In genomic region chr11:95367011-95367735, GRCm38 (mm10) we compare ENCODE assay signal across 11 mouse cellular contexts. TPM values are rescaled to one million over a fixed set of nuclear protein-coding genes. Genes with fewer than 3 reads are reported as not detected.
DNase-seq lines count a peak whose midpoint lies in the region; ATAC-seq and TF ChIP-seq lines count a peak whose summit lies in the region.
"Had no signal": no experiment of that assay in that cellular context is flagged by ENCODE, and none has a peak within 500 bp of the region (broad histone marks: within the 10 kb centered on the region; RNA-seq: fewer than 3 reads in every experiment).

No protein-coding gene starts in this region.

- WGBS in lung, embryonic 15.5 days: 74% methylated on average over 8 of the region's 8 CpGs

- H3K4me2 ChIP-seq in lung, embryonic 15.5 days: no peak overlapping the region
- H3K4me2 ChIP-seq: heart, embryonic 13.5 days had no signal

- H3K4me1 ChIP-seq in lung, embryonic 15.5 days: peaks cover 52% of the 10 kb centered on the region

- no peak for ATAC-seq in lung, embryonic 15.5 days (ENCODE audit: borderline replicate concordance, extremely low read depth, low FRiP score, low TSS enrichment)
- peak; percentile 15; the same call in 1 of the 2 replicates for ATAC-seq in monocyte, adult 5-6 weeks (replicated peaks; ENCODE audit: insufficient number of reproducible peaks, low FRiP score, low TSS enrichment, poor library complexity, severe bottlenecking)

- H3K27me3 ChIP-seq in lung, embryonic 15.5 days: no peaks in the 10 kb centered on the region
- H3K27me3 ChIP-seq: heart, embryonic 13.5 days had no signal

- intact Hi-C loops in gastrocnemius, adult 2 months (cut with DNase I): no loop called here

- no peak for DNase-seq in gastrocnemius, adult 2 months
- DNase-seq in gastrocnemius, adult 8-10 months (ENCODE audit: low spot score in 2 of 2): no peak
- no peak for DNase-seq in lung, postnatal 14 days
- DNase-seq in thymus, postnatal 14 days: peak; percentile 77
- no peak for DNase-seq in layer of hippocampus, postnatal 14 days (ENCODE audit: low spot score in 2 of 2)
- DNase-seq in testis, postnatal 10 days (ENCODE audit: low spot score): no peak
- DNase-seq: adrenal gland, postnatal 10 days; cerebellum, adult 11 months had no signal

- 0 out of 2 replicates have a peak, but pooled peaks cover 6% of the 10 kb centered on the region for H3K36me3 ChIP-seq in lung, embryonic 15.5 days

- H3K9ac ChIP-seq in lung, embryonic 15.5 days: no peak overlapping the region

- H3K4me3 ChIP-seq in gastrocnemius, adult 2 months: no peak overlapping the region
- no peak overlapping the region for H3K4me3 ChIP-seq in lung, embryonic 15.5 days
- H3K4me3 ChIP-seq: heart, embryonic 13.5 days had no signal

- H3K27ac ChIP-seq in gastrocnemius, adult 2 months: peak overlapping the region; percentile 84
- 0 out of 2 replicates have a peak overlapping the region, but pooled peaks have one; percentile 1 for H3K27ac ChIP-seq in lung, embryonic 15.5 days

- no peak for TF ChIP-seq CTCF in gastrocnemius, adult 2 months (IDR thresholded peaks at IDR 0.05)

- no peaks in the 10 kb centered on the region for H3K9me3 ChIP-seq in lung, embryonic 15.5 days
- H3K9me3 ChIP-seq: heart, embryonic 13.5 days had no signal

RNA-seq across cellular contexts. Expression of gene Slc35b1, which starts 17.3 kb away (rescaled TPM):
- 10 to 100 TPM; 42.4 to 49.5 TPM for total RNA-seq in gastrocnemius, adult 2 months (2021)
- total RNA-seq in gastrocnemius, adult 8-10 months (2022): 10 to 100 TPM; 49.1 to 55.1 (median 51.9) TPM
- polyA plus RNA-seq in lung, embryonic 15.5 days (2015; fragmentation: Nextera tagmentation; extraction: Ambion mirVana): 100 and 102 TPM in 2 replicates
- total RNA-seq in monocyte, adult 5-6 weeks (2017): 42.2 to 79.4 TPM (median 58.1 TPM) in 3 replicates
- total RNA-seq in layer of hippocampus, postnatal 14 days (2021): 10 to 100 TPM; 74.2 to 76.0 TPM

RNA-seq across cellular contexts. Expression of gene Fam117a, which starts 30.4 kb away (rescaled TPM):
- total RNA-seq in gastrocnemius, adult 2 months (2021): 1 to 10 TPM; 1.5 to 2.1 TPM
- total RNA-seq in gastrocnemius, adult 8-10 months (2022): 1 to 10 TPM; 1.4 to 2.6 (median 2.5) TPM
- polyA plus RNA-seq in lung, embryonic 15.5 days (2015; fragmentation: Nextera tagmentation; extraction: Ambion mirVana): 13.0 and 13.8 TPM in 2 replicates
- 18.7 to 46.1 TPM (median 31.6 TPM) in 3 replicates for total RNA-seq in monocyte, adult 5-6 weeks (2017)
- 1 to 10 TPM; 3.0 to 3.8 TPM for total RNA-seq in layer of hippocampus, postnatal 14 days (2021)

RNA-seq across cellular contexts. Expression of gene Spop, which starts 46.7 kb away (rescaled TPM):
- 100 to 1,000 TPM; 190 to 208 TPM for total RNA-seq in gastrocnemius, adult 2 months (2021)
- 100 to 1,000 TPM; 183 to 223 (median 204) TPM for total RNA-seq in gastrocnemius, adult 8-10 months (2022)
- 147 and 157 TPM in 2 replicates for polyA plus RNA-seq in lung, embryonic 15.5 days (2015; fragmentation: Nextera tagmentation; extraction: Ambion mirVana)
- total RNA-seq in monocyte, adult 5-6 weeks (2017): 68.6 to 98.9 TPM (median 97.4 TPM) in 3 replicates
- total RNA-seq in layer of hippocampus, postnatal 14 days (2021): 100 to 1,000 TPM; 151 to 155 TPM

RNA-seq across cellular contexts. Expression of gene Kat7, which starts 57.1 kb away (rescaled TPM):
- 10 to 100 TPM; 21.5 to 23.9 TPM for total RNA-seq in gastrocnemius, adult 2 months (2021)
- 10 to 100 TPM; 19.8 to 28.9 (median 24.2) TPM for total RNA-seq in gastrocnemius, adult 8-10 months (2022)
- polyA plus RNA-seq in lung, embryonic 15.5 days (2015; fragmentation: Nextera tagmentation; extraction: Ambion mirVana): 78.0 and 80.1 TPM in 2 replicates
- 72.7 to 88.8 TPM (median 87.7 TPM) in 3 replicates for total RNA-seq in monocyte, adult 5-6 weeks (2017)
- 10 to 100 TPM; 63.8 to 68.7 TPM for total RNA-seq in layer of hippocampus, postnatal 14 days (2021)
